Mouse (Mus musculus) midbrain, embryonic 15.5 days (tissue): ENCODE measurements around the gene Gp6. TPM values are rescaled to one million over a fixed set of nuclear protein-coding genes. Genes with fewer than 3 reads are reported as not detected.

ENCODE experiments used
- ATAC-seq: fragments of 200-750 bp; cut with Nextera tagmentation; replicated peaks from 2 replicates; pipeline ENCODE4 v1.8.0; 2017; ENCODE audit warnings: moderate TSS enrichment
- H3K27ac ChIP-seq: fragments of 300-500 bp; sonication (generic); 2 replicates; pipeline ENCODE4 v1.5.1; 2015; ENCODE audit warnings: mild to moderate bottlenecking, inconsistent platforms
- H3K27me3 ChIP-seq: fragments of 300-500 bp; sonication (generic); replicated peaks from 2 replicates; pipeline ENCODE4 v1.6.1; 2015; ENCODE audit warnings: inconsistent platforms
- H3K36me3 ChIP-seq: fragments of 300-500 bp; sonication (generic); replicated peaks from 2 replicates; pipeline ENCODE4 v1.6.1; 2015; ENCODE audit warnings: inconsistent platforms
- H3K4me1 ChIP-seq: fragments of 300-500 bp; sonication (generic); 2 replicates; pipeline ENCODE4 v1.6.1; 2015; ENCODE audit warnings: inconsistent platforms
- H3K4me2 ChIP-seq: fragments of 300-500 bp; sonication (generic); 2 replicates; pipeline ENCODE4 v1.6.1; 2015; ENCODE audit warnings: inconsistent platforms, mild to moderate bottlenecking, moderate library complexity
- H3K4me3 ChIP-seq: fragments of 300-500 bp; sonication (generic); 2 replicates; pipeline ENCODE4 v1.5.1; 2015; ENCODE audit warnings: mild to moderate bottlenecking, inconsistent platforms
- H3K9ac ChIP-seq: fragments of 300-500 bp; sonication (generic); 2 replicates; pipeline ENCODE4 v1.6.1; 2015; ENCODE audit warnings: mild to moderate bottlenecking, inconsistent platforms
- H3K9me3 ChIP-seq: fragments of 300-500 bp; sonication (generic); 2 replicates; pipeline ENCODE4 v1.6.1; 2016; ENCODE audit warnings: inconsistent platforms
- WGBS: fragments of 180-500 bp; shearing (Covaris S2); methylation state at CpG from one replicate; pipeline ENCODE4 v1.1.7; 2015; ENCODE audit warnings: mixed read lengths; 5-methylcytosine and 5-hydroxymethylcytosine counted together
- microRNA-seq: library from miRNA; unstranded; fragments of <30 nt; microRNA quantifications from one replicate; pipeline ENCODE4, GENCODE M21; 2016
- polyA plus RNA-seq: library from polyadenylated mRNA; unstranded; fragments of >200 nt; fragmentation: Nextera tagmentation; extraction: Ambion mirVana; gene quantifications from 2 replicates; pipeline ENCODE4 v1.2.1, GENCODE M21; 2015

Gp6 gene
- polyA plus RNA-seq, 1 experiment from 2014 or later, result not detected

- H3K4me1 ChIP-seq, result no peaks in the 10 kb centered on the region
- H3K27me3 ChIP-seq, result no peaks in the 10 kb centered on the region
- no peaks in the 10 kb centered on the region for H3K36me3 ChIP-seq
- no peak overlapping the region for H3K27ac ChIP-seq
- H3K9me3 ChIP-seq, result no peaks in the 10 kb centered on the region
- no peak overlapping the region for H3K4me3 ChIP-seq
- ATAC-seq, result no peak
- H3K4me2 ChIP-seq, result no peak overlapping the region
- WGBS, result 82% methylated on average over 7 of the region's 7 CpGs
- H3K9ac ChIP-seq, result no peak overlapping the region
These were observed 24.0 kb downstream of the Gp6 start for GRCm38 (mm10) chr7:4373521-4373920.

- Histone ChIP-seq H3K4me3 (no peak within 1 kb of the TSS), H3K27me3 (no peaks in the 10 kb centered on the region)
- ATAC-seq, result no peak
These were observed 60.0 kb downstream of the Gp6 start, which contains the start of gene Ncr1 for GRCm38 (mm10) chr7:4337509-4337908. Gene Ncr1, plus strand, starts transcription at chr7:4337724.

GRCm38 (mm10) chr7:4323301-4323700 lies 74.2 kb downstream of the Gp6 start:
- Histone ChIP-seq H3K9ac (no peak overlapping the region), H3K27me3 (no peaks in the 10 kb centered on the region), H3K4me2 (no peak overlapping the region), H3K9me3 (no peaks in the 10 kb centered on the region), H3K4me1 (no peaks in the 10 kb centered on the region), H3K27ac (no peak overlapping the region), H3K4me3 (no peak overlapping the region), H3K36me3 (no peaks in the 10 kb centered on the region)
- WGBS, result 71% methylated on average over 2 of the region's 2 CpGs
- no peak for ATAC-seq

More at GRCm38 (mm10) chr7:4337509-4337908, 60.0 kb downstream of the Gp6 start, which contains the start of gene Ncr1:
- Histone ChIP-seq H3K9ac (no peak within 1 kb of the TSS), H3K4me1 (no peaks in the 10 kb centered on the region), H3K9me3 (no peaks in the 10 kb centered on the region), H3K36me3 (no peaks in the 10 kb centered on the region), H3K27ac (no peak within 1 kb of the TSS), H3K4me2 (no peak within 1 kb of the TSS)

Small RNAs within 50 kb of the gene (microRNA-seq; reads per million reads assigned to microRNA genes)
- gene Gm24605 (not detected), gene Gm24752 (not detected), gene Gm25349 (not detected)

Other genes starting within 250 kb of the Gp6 start
- gene Leng9, start 247.4 kb downstream of the Gp6 start, polyA plus RNA-seq, result 5.2 and 6.0 TPM in 2 replicates
- 6.2 and 6.4 TPM in 2 replicates for gene Cdc42ep5, start 232.9 kb downstream of the Gp6 start, polyA plus RNA-seq
- 0.13 TPM in 1 of 2 replicates, not detected in the other for gene Lilra5, start 160.0 kb downstream of the Gp6 start, polyA plus RNA-seq
- not detected in 2 replicates for gene Ncr1, start 60.0 kb downstream of the Gp6 start, polyA plus RNA-seq
- gene Rdh13, start 47.9 kb upstream of the Gp6 start, polyA plus RNA-seq, result 44.4 and 46.5 TPM in 2 replicates
- 13.1 and 13.2 TPM in 2 replicates for gene Eps8l1, start 62.9 kb upstream of the Gp6 start, polyA plus RNA-seq
- gene Ppp1r12c, start 103.9 kb upstream of the Gp6 start, polyA plus RNA-seq, result 50.3 and 51.3 TPM in 2 replicates
- 4.1 and 4.3 TPM in 2 replicates for gene Tnnt1, start 118.6 kb upstream of the Gp6 start, polyA plus RNA-seq
- 1.4 and 3.5 TPM in 2 replicates for gene Tnni3, start 126.5 kb upstream of the Gp6 start, polyA plus RNA-seq
- 2.3 and 2.8 TPM in 2 replicates for gene Dnaaf3, start 134.7 kb upstream of the Gp6 start, polyA plus RNA-seq
- gene Syt5, start 149.8 kb upstream of the Gp6 start, polyA plus RNA-seq, result 155 and 162 TPM in 2 replicates
- gene Ptprh, start 206.3 kb upstream of the Gp6 start, polyA plus RNA-seq, result 0.75 and 1.3 TPM in 2 replicates
- 3.8 and 4.2 TPM in 2 replicates for gene Tmem86b, start 233.7 kb upstream of the Gp6 start, polyA plus RNA-seq